Mouse (Mus musculus): ENCODE data around the gene Gm44805. TPM values are rescaled to one million over a fixed set of nuclear protein-coding genes. Genes with fewer than 3 reads are reported as not detected.

Gm44805 gene
- polyA plus RNA-seq, 1 experiment from 2014 or later = not detected

DNA sequence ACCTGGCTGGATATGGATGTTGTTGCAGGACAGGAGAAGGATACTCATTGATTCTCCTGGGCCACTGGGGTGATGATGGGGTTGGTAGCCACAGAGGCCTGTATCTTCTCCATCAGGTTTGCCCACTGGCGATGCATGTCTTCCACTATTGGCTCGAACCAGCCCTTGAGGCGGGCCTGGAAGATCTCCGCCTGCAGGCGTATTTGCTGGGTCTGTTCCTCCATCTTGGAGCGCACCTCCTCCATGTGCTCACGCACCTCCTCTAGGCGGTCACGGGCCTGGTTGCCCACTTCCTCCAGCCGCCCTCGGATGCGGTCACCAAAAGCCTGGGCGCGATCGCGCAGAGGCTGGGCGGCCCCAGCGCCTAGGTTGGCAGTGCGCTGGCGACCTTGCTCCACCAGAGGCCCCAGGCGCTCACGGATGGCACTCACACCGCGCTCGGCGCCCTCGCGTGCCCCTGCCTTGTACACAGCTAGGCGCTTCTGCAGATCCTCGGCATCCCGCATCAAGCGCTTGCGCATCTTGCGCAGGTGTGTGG is 15.2 kb upstream of the Gm44805 start:
- peaks cover 26% of the 10 kb centered on the region; the same call in 1 of the 2 replicates for H3K4me1 ChIP-seq (ENCODE audit: insufficient read depth, low read depth, low read length)
- WGBS = 95% methylated on average over 34 of the region's 34 CpGs
- no peak for TF ChIP-seq EP300 (IDR thresholded peaks at IDR 0.05)
- no peak for TF ChIP-seq CTCF (IDR thresholded peaks at IDR 0.05)
- no peaks in the 10 kb centered on the region for H3K36me3 ChIP-seq (ENCODE audit: insufficient read depth, low read length)
- DNase-seq (ENCODE audit: low spot score) (no peak), ATAC-seq (no peak)
- no peaks in the 10 kb centered on the region for H3K9me3 ChIP-seq (ENCODE audit: low read length)
- H3K9ac ChIP-seq (replicated peaks; ENCODE audit: low read depth) = no peak overlapping the region
- no peak overlapping the region for H3K4me3 ChIP-seq (ENCODE audit: low read depth, low read length)
- H3K27ac ChIP-seq (ENCODE audit: low read length) = no peak overlapping the region
- H3K4me2 ChIP-seq (replicated peaks; ENCODE audit: low read depth, low read length) = no peak overlapping the region
- no peaks in the 10 kb centered on the region for H3K27me3 ChIP-seq (replicated peaks; ENCODE audit: insufficient read depth, low read length)

DNA sequence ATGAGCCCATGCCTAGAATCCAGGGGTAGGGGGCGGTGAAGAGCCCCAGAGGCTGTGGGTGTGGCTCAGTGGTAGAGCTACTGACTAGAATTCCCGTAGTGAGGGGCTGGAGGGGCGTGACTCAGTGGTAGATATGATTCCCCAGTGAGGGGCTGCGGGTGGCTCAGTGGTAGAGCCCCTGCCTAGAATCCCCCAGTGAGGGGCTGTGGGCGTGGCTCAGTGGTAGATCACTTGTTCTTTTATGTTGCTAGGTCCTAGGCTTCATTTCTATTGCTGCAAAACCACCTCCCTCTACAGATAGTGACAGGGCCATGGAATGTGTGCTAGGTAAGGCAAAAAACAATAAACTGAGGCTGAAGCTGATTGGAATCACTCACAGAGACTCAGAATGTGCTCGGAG is 14.7 kb upstream of the Gm44805 start:
- no peak for ATAC-seq
- H3K9me3 ChIP-seq (ENCODE audit: low read length) = no peaks in the 10 kb centered on the region
- TF ChIP-seq EP300 (IDR thresholded peaks at IDR 0.05) (no peak), CTCF (IDR thresholded peaks at IDR 0.05) (no peak)
- peaks cover 24% of the 10 kb centered on the region; the same call in 1 of the 2 replicates for H3K4me1 ChIP-seq (ENCODE audit: insufficient read depth, low read depth, low read length)
- no peak for DNase-seq (ENCODE audit: low spot score)
- no peak overlapping the region for H3K4me2 ChIP-seq (replicated peaks; ENCODE audit: low read depth, low read length)
- H3K36me3 ChIP-seq (ENCODE audit: insufficient read depth, low read length) = no peaks in the 10 kb centered on the region
- H3K27ac ChIP-seq (ENCODE audit: low read length) = no peak overlapping the region
- WGBS = 73% methylated on average over 6 of the region's 6 CpGs
- H3K4me3 ChIP-seq (ENCODE audit: low read depth, low read length) = no peak overlapping the region
- no peak overlapping the region for H3K9ac ChIP-seq (replicated peaks; ENCODE audit: low read depth)
- H3K27me3 ChIP-seq (replicated peaks; ENCODE audit: insufficient read depth, low read length) = no peaks in the 10 kb centered on the region

DNA sequence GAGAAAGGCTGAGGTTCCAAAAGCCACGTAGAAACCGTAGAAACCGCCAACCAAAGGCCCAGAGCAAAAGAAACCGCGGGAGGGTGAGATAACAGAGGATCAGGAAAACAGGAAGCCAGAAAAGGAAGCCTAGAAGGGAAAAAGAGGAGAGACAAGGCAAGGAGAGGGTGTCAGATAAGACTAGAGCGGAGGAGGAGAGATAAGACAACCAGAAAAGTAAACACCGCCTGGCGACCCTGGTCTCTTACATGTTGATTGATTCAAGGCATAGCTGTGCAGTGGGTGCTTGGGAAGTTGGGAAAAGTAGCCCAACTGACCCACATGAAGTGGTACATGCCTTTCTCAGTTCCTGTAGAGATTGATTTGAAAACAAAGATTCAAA is 14.0 kb upstream of the Gm44805 start:
- Histone ChIP-seq H3K27me3 (replicated peaks; ENCODE audit: insufficient read depth, low read length) (no peaks in the 10 kb centered on the region), H3K4me1 (ENCODE audit: insufficient read depth, low read depth, low read length) (peaks cover 22% of the 10 kb centered on the region; the same call in 1 of the 2 replicates), H3K4me2 (replicated peaks; ENCODE audit: low read depth, low read length) (no peak overlapping the region), H3K36me3 (ENCODE audit: insufficient read depth, low read length) (no peaks in the 10 kb centered on the region), H3K4me3 (ENCODE audit: low read depth, low read length) (no peak overlapping the region), H3K9ac (replicated peaks; ENCODE audit: low read depth) (no peak overlapping the region), H3K9me3 (ENCODE audit: low read length) (no peaks in the 10 kb centered on the region), H3K27ac (ENCODE audit: low read length) (peak overlapping the region; percentile 81)
- 14% methylated on average over 8 of the region's 8 CpGs for WGBS
- DNase-seq (ENCODE audit: low spot score) (no peak), ATAC-seq (no peak)
- TF ChIP-seq CTCF (IDR thresholded peaks at IDR 0.05) = no peak
- no peak for TF ChIP-seq EP300 (IDR thresholded peaks at IDR 0.05)

DNA sequence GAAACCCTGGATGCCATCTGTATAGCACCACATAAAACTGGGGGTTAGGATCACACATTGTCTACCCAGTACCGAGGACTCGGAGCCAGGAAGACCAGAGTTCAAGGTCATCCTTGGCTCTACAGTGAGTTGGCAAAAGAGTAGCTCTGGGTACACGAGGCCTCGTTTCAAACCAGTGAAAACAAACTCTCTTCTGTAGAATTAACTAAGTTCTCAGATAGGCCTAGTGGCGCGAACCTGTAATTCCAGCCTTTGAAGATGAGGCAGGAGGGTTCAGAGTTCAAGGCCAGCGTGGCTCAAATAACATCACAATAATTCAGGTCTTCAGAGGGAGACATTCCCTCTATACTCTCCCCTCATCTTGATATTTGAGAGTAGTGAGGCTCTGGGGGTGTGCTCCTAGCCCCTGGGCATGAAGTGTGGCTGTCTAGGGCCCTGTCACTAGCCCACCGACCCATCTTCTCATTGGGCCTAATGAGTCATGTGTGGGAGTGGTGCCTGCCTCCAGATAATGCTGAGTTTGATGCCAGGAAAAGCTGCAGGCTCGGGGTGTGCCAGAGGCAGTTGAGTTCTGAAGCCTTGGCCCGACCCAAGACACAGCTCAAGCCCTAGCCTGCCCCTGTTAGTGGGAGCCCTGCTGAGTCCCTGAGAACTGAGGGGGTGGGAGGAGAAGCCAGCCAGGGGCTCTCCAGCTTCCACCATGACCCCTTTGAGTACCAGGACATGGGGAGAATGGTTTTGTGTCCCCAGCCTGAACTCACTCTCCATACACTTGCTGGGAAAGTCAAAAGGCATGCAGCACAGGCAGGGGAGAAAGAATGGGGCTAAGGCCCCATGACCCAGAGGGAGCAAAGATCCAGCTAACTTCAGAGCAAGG is 13.4 kb upstream of the Gm44805 start:
- Histone ChIP-seq H3K36me3 (ENCODE audit: insufficient read depth, low read length) (no peaks in the 10 kb centered on the region), H3K27me3 (replicated peaks; ENCODE audit: insufficient read depth, low read length) (no peaks in the 10 kb centered on the region), H3K4me2 (replicated peaks; ENCODE audit: low read depth, low read length) (no peak overlapping the region), H3K4me3 (ENCODE audit: low read depth, low read length) (no peak overlapping the region), H3K4me1 (ENCODE audit: insufficient read depth, low read depth, low read length) (peaks cover 22% of the 10 kb centered on the region; the same call in 1 of the 2 replicates), H3K9me3 (ENCODE audit: low read length) (no peaks in the 10 kb centered on the region), H3K9ac (replicated peaks; ENCODE audit: low read depth) (no peak overlapping the region), H3K27ac (ENCODE audit: low read length) (peak overlapping the region; percentile 81)
- ATAC-seq = no peak
- TF ChIP-seq CTCF (IDR thresholded peaks at IDR 0.05) = no peak
- TF ChIP-seq EP300 (IDR thresholded peaks at IDR 0.05) = no peak
- WGBS = 71% methylated on average over 10 of the region's 10 CpGs
- no peak for DNase-seq (ENCODE audit: low spot score)

DNA sequence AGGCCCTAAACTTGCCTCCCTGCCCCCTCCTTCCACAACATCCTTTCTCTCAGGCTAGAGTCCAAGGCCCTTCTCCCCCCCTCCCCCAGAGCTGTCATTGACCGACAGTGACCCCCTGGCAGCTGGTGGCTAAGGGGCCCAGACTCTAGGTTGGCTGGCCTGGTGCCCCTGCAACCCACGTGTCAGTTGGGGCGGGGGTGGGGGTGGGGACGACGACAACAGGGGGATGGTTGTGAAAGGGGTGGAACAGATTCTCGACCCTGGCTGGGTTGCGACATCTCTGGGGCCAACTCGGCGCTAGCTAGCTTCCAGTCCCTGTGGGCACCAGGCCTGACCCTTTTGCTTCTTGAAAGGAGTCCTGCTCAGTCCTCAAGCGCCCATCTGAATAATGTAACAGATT is 12.2 kb upstream of the Gm44805 start:
- Histone ChIP-seq H3K4me1 (ENCODE audit: insufficient read depth, low read depth, low read length) (peaks cover 13% of the 10 kb centered on the region; the same call in 1 of the 2 replicates), H3K27me3 (replicated peaks; ENCODE audit: insufficient read depth, low read length) (no peaks in the 10 kb centered on the region), H3K4me3 (ENCODE audit: low read depth, low read length) (no peak overlapping the region), H3K9ac (replicated peaks; ENCODE audit: low read depth) (no peak overlapping the region), H3K36me3 (ENCODE audit: insufficient read depth, low read length) (no peaks in the 10 kb centered on the region), H3K4me2 (replicated peaks; ENCODE audit: low read depth, low read length) (no peak overlapping the region), H3K27ac (ENCODE audit: low read length) (peak overlapping the region; percentile 81), H3K9me3 (ENCODE audit: low read length) (no peaks in the 10 kb centered on the region)
- DNase-seq (ENCODE audit: low spot score) = peak; percentile 89
- peak; percentile 72 for ATAC-seq
- TF ChIP-seq EP300 (IDR thresholded peaks at IDR 0.05) (no peak), CTCF (IDR thresholded peaks at IDR 0.05) (no peak)
- WGBS = 15% methylated on average over 10 of the region's 10 CpGs
